Mouse (Mus musculus) testis, adult 2 months (tissue): ENCODE data around the gene Srl.

Experiments used
- CTCF ChIP-seq: fragments of 200-500 bp; IDR thresholded peaks from 2 replicates; pipeline ENCODE4 v1.5.1; 2012; ENCODE audit warnings: low read depth, mild to moderate bottlenecking, inconsistent platforms, low read length, moderate library complexity; ENCODE audit not compliant: control insufficient read depth, insufficient read depth, insufficient replicate concordance
- POLR2A ChIP-seq: fragments of 200-500 bp; IDR thresholded peaks from 2 replicates; pipeline ENCODE4 v1.6.1; 2012; ENCODE audit warnings: low read depth, mild to moderate bottlenecking, inconsistent platforms, low read length, moderate library complexity; ENCODE audit not compliant: control insufficient read depth

DNA sequence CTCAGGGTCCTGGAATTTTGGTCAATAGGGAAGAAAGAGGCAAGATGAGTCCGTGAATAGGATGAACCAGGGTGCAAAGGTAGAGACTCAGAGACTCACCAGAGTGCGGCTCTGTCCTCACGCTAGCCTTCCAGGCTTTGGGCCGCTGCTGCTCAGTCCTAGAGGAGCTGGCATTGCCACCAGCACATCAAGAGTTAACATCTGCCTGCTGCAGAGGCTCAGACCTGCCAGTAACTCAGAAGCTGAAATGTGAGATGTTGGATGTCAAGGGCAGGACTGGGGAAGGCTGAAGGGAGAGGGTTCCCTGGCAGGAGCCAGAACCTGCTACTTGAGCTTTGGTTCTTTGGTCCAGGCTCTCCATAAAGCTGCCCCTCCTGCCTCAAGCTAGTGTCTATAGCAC lies 29.1 kb upstream of the Srl start:
- no peak for TF ChIP-seq CTCF
- TF ChIP-seq POLR2A: no peak
